Mouse (Mus musculus): ENCODE measurements at regions not wholly inside any gene's neighbourhood (a gene's known extent, or its start where the extent isn't known, plus 50 kb on each side); places are given as distances from the start of the nearest gene placed in this dataset.

DNA sequence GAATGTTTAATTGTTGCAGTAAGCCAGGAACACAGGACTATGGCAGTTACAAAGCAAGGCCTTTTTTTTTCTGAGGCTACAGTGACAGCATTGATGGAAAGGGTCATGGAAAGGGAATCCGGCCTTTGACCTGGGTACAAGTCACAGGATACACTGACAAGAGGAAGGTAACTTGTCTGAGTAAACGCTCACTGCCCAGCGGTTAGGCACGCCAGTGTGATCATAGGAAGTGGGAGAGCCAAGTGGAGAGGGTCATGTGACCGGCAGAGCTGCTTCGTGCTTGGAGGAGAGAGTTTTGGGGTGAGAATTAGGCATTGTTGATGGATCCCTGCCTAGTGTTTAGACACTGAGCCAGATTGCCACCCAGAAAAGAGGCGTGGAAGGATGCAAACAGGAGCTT, 327.9 kb downstream of the Etnk1 start:
- TF ChIP-seq CTCF (IDR thresholded peaks at IDR 0.05) (no peak), POLR2A (IDR thresholded peaks at IDR 0.05; ENCODE audit: insufficient read depth, low read depth, low read length) (no peak), EP300 (IDR thresholded peaks at IDR 0.05; ENCODE audit: insufficient read depth, low read depth, low read length) (no peak)
- WGBS: 63% methylated on average over 7 of the region's 7 CpGs

DNA sequence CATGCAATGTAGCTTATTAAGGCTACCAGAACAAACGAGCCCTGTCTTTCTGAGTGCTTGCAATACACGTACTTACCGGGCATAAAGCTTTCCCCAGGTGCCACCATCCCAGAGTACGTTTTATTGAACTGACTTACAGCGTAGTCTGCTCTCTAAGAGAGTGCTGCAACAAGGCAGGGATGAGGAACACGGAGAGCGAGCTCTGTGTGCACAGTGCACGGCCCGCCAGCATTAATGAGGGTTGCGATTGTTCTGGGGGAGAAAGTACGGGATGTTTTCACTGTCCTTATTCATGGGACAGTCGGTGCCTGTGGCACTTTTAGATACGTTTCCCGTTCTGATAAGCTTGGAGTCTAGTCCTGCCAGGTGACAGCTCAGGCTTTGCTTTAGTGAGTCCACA, 331.7 kb downstream of the Etnk1 start:
- no peak for TF ChIP-seq CTCF (IDR thresholded peaks at IDR 0.05)
- no peak overlapping the region for H3K4me3 ChIP-seq
- H3K27me3 ChIP-seq (ENCODE audit: control insufficient read depth, insufficient read depth, low read length): no peaks in the 10 kb centered on the region
- no peaks in the 10 kb centered on the region for H3K36me3 ChIP-seq (ENCODE audit: control insufficient read depth, insufficient read depth, low read length)
- H3K79me2 ChIP-seq (replicated peaks; ENCODE audit: control insufficient read depth, insufficient read depth, low read length): no peaks in the 10 kb centered on the region
- H3K4me1 ChIP-seq (ENCODE audit: control insufficient read depth, insufficient read depth, low read length): no peaks in the 10 kb centered on the region
- intact Hi-C loops (cut with DNase I): no loop called here
- H3K9ac ChIP-seq (ENCODE audit: low read depth, low read length): no peak overlapping the region
- 74% methylated on average over 14 of the region's 14 CpGs for WGBS
- no peak overlapping the region for H3K27ac ChIP-seq
- DNase-seq: no peak

More for the DNA sequence above, 327.9 kb downstream of the Etnk1 start:
- intact Hi-C loops (cut with DNase I): no loop called here
- DNase-seq: no peak
- Histone ChIP-seq H3K79me2 (replicated peaks; ENCODE audit: control insufficient read depth, insufficient read depth, low read length) (no peaks in the 10 kb centered on the region), H3K36me3 (ENCODE audit: control insufficient read depth, insufficient read depth, low read length) (no peaks in the 10 kb centered on the region), H3K27me3 (ENCODE audit: control insufficient read depth, insufficient read depth, low read length) (no peaks in the 10 kb centered on the region), H3K4me1 (ENCODE audit: control insufficient read depth, insufficient read depth, low read length) (no peaks in the 10 kb centered on the region; the same call in 1 of the 2 replicates), H3K9ac (ENCODE audit: low read depth, low read length) (no peak overlapping the region), H3K4me3 (no peak overlapping the region), H3K27ac (no peak overlapping the region)

DNA sequence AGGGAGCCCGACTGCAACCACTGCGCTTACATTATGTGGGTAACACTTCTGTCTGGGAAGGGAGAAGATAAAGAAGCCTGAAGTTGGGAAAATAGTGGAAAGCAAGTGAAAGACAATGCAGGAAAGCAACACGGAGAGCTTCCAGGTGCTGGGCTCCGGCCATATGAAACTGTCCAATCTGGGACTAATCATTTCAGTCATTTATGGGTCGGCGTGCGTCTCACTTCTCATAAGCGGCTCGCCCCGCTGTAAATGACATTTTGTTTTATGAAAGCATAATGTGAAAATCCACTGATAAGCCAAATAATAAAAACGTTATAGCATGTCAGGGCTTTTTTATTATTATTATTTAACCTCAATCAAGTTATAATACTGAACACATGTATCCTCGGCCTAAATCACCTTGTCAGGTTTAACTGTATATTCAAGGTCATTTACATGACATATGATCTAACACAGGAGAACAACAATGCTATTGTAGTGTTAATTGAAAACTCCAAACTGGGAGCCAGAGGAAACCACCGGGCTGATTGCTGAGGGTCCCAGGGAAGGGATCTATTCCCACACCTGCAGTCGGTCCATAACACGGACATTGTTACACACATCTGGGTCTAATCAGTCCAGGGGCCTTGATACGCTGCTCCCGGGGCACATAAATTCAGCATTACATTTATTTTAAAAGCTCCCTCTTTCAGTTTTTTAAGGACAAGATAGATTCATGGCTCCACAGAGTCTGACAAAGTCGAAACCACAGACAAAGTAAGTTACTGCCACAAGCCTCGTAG, 332.4 kb downstream of the Etnk1 start:
- Histone ChIP-seq H3K36me3 (ENCODE audit: control insufficient read depth, insufficient read depth, low read length) (no peaks in the 10 kb centered on the region), H3K79me2 (replicated peaks; ENCODE audit: control insufficient read depth, insufficient read depth, low read length) (no peaks in the 10 kb centered on the region), H3K9ac (ENCODE audit: low read depth, low read length) (no peak overlapping the region), H3K27me3 (ENCODE audit: control insufficient read depth, insufficient read depth, low read length) (no peaks in the 10 kb centered on the region), H3K27ac (no peak overlapping the region), H3K4me1 (ENCODE audit: control insufficient read depth, insufficient read depth, low read length) (no peaks in the 10 kb centered on the region), H3K4me3 (no peak overlapping the region)
- intact Hi-C loops (cut with DNase I): no loop called here
- DNase-seq: no peak
- WGBS: 88% methylated on average over 19 of the region's 19 CpGs
- TF ChIP-seq POLR2A (IDR thresholded peaks at IDR 0.05; ENCODE audit: insufficient read depth, low read depth, low read length) (no peak), EP300 (IDR thresholded peaks at IDR 0.05; ENCODE audit: insufficient read depth, low read depth, low read length) (no peak), CTCF (IDR thresholded peaks at IDR 0.05) (no peak)

DNA sequence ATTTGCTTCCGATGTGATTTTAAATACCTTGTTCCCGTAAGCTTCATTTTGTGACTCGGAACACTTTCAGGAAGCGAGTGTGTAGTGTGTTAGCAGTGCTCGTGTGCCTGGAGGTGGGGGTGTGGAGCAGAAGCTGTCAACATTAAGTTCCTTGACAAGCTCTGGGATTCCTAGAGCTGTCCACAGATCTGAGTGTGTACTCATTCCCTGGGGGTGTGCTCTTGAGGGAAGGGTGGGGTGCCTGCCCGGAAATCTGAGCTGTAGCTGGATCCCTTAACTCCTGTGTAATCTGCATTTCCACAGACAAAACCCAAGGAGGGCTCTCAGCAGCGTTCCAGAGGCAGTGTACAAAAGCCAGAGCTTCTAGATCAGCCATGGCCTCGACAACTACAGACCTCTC, 335.8 kb downstream of the Etnk1 start:
- Histone ChIP-seq H3K79me2 (replicated peaks; ENCODE audit: control insufficient read depth, insufficient read depth, low read length) (no peaks in the 10 kb centered on the region), H3K36me3 (ENCODE audit: control insufficient read depth, insufficient read depth, low read length) (no peaks in the 10 kb centered on the region), H3K27ac (no peak overlapping the region), H3K9ac (ENCODE audit: low read depth, low read length) (no peak overlapping the region), H3K4me1 (ENCODE audit: control insufficient read depth, insufficient read depth, low read length) (no peaks in the 10 kb centered on the region), H3K4me3 (no peak overlapping the region), H3K27me3 (ENCODE audit: control insufficient read depth, insufficient read depth, low read length) (no peaks in the 10 kb centered on the region)
- TF ChIP-seq POLR2A (IDR thresholded peaks at IDR 0.05; ENCODE audit: insufficient read depth, low read depth, low read length) (no peak), CTCF (IDR thresholded peaks at IDR 0.05) (no peak), EP300 (IDR thresholded peaks at IDR 0.05; ENCODE audit: insufficient read depth, low read depth, low read length) (no peak)
- WGBS: 39% methylated on average over 8 of the region's 8 CpGs
- DNase-seq: no peak
- intact Hi-C loops (cut with DNase I): no loop called here

DNA sequence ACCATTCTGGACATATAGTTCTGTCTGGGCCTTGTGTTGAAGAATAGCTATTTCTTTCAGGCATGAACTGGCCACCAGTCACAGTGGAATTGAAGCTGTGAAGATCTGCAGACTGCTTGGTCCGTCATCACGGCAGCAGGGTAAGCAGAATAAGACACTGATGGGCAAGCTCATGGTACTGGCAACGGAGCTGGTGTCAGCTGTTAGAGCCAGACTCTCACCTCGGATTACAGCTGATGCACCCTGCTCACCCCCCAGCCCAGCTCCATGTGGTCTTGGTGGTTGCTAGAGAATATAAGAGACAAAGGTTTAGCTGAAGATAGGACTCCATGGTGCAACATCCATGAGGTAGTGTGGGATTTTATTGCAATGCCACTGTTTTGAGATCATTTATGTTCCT, 336.9 kb downstream of the Etnk1 start:
- H3K27me3 ChIP-seq (ENCODE audit: control insufficient read depth, insufficient read depth, low read length): no peaks in the 10 kb centered on the region
- H3K27ac ChIP-seq: no peak overlapping the region
- no peaks in the 10 kb centered on the region for H3K36me3 ChIP-seq (ENCODE audit: control insufficient read depth, insufficient read depth, low read length)
- TF ChIP-seq POLR2A (IDR thresholded peaks at IDR 0.05; ENCODE audit: insufficient read depth, low read depth, low read length) (no peak), CTCF (IDR thresholded peaks at IDR 0.05) (no peak), EP300 (IDR thresholded peaks at IDR 0.05; ENCODE audit: insufficient read depth, low read depth, low read length) (no peak)
- H3K79me2 ChIP-seq (replicated peaks; ENCODE audit: control insufficient read depth, insufficient read depth, low read length): no peaks in the 10 kb centered on the region
- H3K4me1 ChIP-seq (ENCODE audit: control insufficient read depth, insufficient read depth, low read length): no peaks in the 10 kb centered on the region
- WGBS: 80% methylated on average over 4 of the region's 4 CpGs
- intact Hi-C loops (cut with DNase I): no loop called here
- DNase-seq: no peak
- no peak overlapping the region for H3K4me3 ChIP-seq
- H3K9ac ChIP-seq (ENCODE audit: low read depth, low read length): no peak overlapping the region

DNA sequence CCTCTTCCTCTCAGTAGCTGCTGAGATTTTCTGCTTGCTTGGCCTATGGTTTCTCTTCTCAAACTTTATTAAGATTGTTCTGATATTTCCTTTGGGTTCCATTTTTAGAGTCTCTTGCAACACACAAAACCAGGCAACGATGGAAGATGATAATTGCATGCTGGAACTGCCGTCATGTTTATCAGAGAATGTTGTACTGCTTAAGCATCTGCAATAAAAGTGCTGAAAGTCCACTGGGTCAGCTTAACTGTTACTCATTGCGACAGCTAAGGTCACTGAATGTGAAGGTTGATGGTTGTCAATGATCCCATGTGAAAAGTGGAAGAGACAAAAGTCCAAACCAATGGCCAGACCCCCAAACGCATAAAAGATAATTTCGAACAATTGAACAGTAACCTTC, 346.4 kb downstream of the Etnk1 start:
- H3K27me3 ChIP-seq (ENCODE audit: control insufficient read depth, insufficient read depth, low read length): no peaks in the 10 kb centered on the region
- H3K9ac ChIP-seq (ENCODE audit: low read depth, low read length): no peak overlapping the region
- no peak for DNase-seq
- no peaks in the 10 kb centered on the region for H3K4me1 ChIP-seq (ENCODE audit: control insufficient read depth, insufficient read depth, low read length)
- no peaks in the 10 kb centered on the region for H3K79me2 ChIP-seq (replicated peaks; ENCODE audit: control insufficient read depth, insufficient read depth, low read length)
- no peak overlapping the region for H3K27ac ChIP-seq
- TF ChIP-seq EP300 (IDR thresholded peaks at IDR 0.05; ENCODE audit: insufficient read depth, low read depth, low read length): no peak
- no peak for TF ChIP-seq CTCF (IDR thresholded peaks at IDR 0.05)
- TF ChIP-seq POLR2A (IDR thresholded peaks at IDR 0.05; ENCODE audit: insufficient read depth, low read depth, low read length): no peak
- H3K36me3 ChIP-seq (ENCODE audit: control insufficient read depth, insufficient read depth, low read length): no peaks in the 10 kb centered on the region
- intact Hi-C loops (cut with DNase I): no loop called here
- WGBS: 72% methylated on average over 5 of the region's 5 CpGs
- no peak overlapping the region for H3K4me3 ChIP-seq
